Mouse (Mus musculus) kidney, postnatal 4 days (tissue): ENCODE measurements at regions not wholly inside any gene's neighbourhood (a gene's known extent, or its start where the extent isn't known, plus 50 kb on each side); places are given as distances from the start of the nearest gene placed in this dataset.

Source experiments
- DNase-seq, 2 experiments: peaks; one replicate each; pipeline ENCODE4 v3.0.0; 2021; ENCODE audit warnings: mixed read lengths in 2 of 2

GRCm38 (mm10) chr6:12140596-12140995 is 233.0 kb downstream of the Phf14 start:
- DNase-seq = no peak

- DNase-seq = no peak
Observed at GRCm38 (mm10) chr6:12145216-12145615, 237.6 kb downstream of the Phf14 start.

- no peak for DNase-seq
Observed at GRCm38 (mm10) chr6:12150613-12151333, 243.2 kb downstream of the Phf14 start.

GRCm38 (mm10) chr6:12163971-12164370 is 256.4 kb downstream of the Phf14 start:
- no peak for DNase-seq

- DNase-seq = no peak
Observed at GRCm38 (mm10) chr6:12168533-12168932, 260.9 kb downstream of the Phf14 start.

- DNase-seq = no peak
Observed at GRCm38 (mm10) chr6:12169431-12169830, 261.8 kb downstream of the Phf14 start.

GRCm38 (mm10) chr6:12170722-12171121 is 263.1 kb downstream of the Phf14 start:
- no peak for DNase-seq

GRCm38 (mm10) chr6:12171189-12171588 is 263.6 kb downstream of the Phf14 start:
- DNase-seq = no peak

- no peak for DNase-seq
Observed at GRCm38 (mm10) chr6:12177996-12178395, 270.4 kb downstream of the Phf14 start.

GRCm38 (mm10) chr6:12180951-12181350 is 273.3 kb downstream of the Phf14 start:
- no peak for DNase-seq

- DNase-seq = no peak
Observed at GRCm38 (mm10) chr6:12210190-12210589, 302.6 kb downstream of the Phf14 start.

- DNase-seq = peak; percentile 3
Observed at GRCm38 (mm10) chr6:12214526-12215177, 307.0 kb downstream of the Phf14 start.

- no peak for DNase-seq
Observed at GRCm38 (mm10) chr6:12215178-12215553, 307.6 kb downstream of the Phf14 start.

- no peak for DNase-seq
Observed at GRCm38 (mm10) chr6:12244151-12244550, 336.5 kb downstream of the Phf14 start.

- DNase-seq = no peak
Observed at GRCm38 (mm10) chr6:12247975-12248374, 340.4 kb downstream of the Phf14 start.

- no peak for DNase-seq
Observed at GRCm38 (mm10) chr6:12248599-12248998, 341.0 kb downstream of the Phf14 start.

- DNase-seq = no peak
Observed at GRCm38 (mm10) chr6:12254507-12254906, 346.9 kb downstream of the Phf14 start.

- peak; percentile 2 to 11 for DNase-seq
Observed at GRCm38 (mm10) chr6:12255434-12255833, 347.8 kb downstream of the Phf14 start.

- no peak for DNase-seq
Observed at GRCm38 (mm10) chr6:12258273-12258672, 350.7 kb downstream of the Phf14 start.

- DNase-seq = no peak
Observed at GRCm38 (mm10) chr6:12258940-12259481, 351.4 kb downstream of the Phf14 start.

GRCm38 (mm10) chr6:12259629-12260028 is 352.0 kb downstream of the Phf14 start:
- no peak for DNase-seq

- DNase-seq = peak; percentile 55 to 65
Observed at GRCm38 (mm10) chr6:12260325-12261076, 352.9 kb downstream of the Phf14 start.
